Mouse (Mus musculus): Measurements from ENCODE around the gene 4932415D10Rik. TPM values are rescaled to one million over a fixed set of nuclear protein-coding genes. Genes with fewer than 3 reads are reported as not detected.

Gene 4932415D10Rik
- not detected for polyA plus RNA-seq (2017; shearing (Covaris generic))

DNA sequence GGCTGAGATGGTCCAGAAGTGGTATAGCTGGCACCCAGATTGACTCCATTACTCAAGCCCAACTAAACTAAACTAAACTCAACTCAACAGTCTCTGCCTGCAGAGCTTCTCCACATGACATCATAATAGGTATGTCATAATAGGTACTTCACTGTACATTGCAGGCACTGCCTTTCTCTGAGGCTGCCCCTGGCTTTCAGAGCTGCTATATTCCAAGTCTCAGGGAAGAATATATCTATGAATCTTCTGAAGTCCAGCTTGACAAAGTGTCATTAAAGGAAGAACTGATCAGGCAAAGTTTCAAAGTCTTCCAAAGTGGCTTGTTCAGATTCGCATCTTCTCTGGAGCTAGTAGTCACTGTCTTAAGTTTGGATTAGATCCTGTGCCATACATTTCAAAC lies at the start of gene 4932415D10Rik:
TSS of gene 4932415D10Rik (minus strand) at position 101 of the 400 bp plus-strand sequence.

DNA sequence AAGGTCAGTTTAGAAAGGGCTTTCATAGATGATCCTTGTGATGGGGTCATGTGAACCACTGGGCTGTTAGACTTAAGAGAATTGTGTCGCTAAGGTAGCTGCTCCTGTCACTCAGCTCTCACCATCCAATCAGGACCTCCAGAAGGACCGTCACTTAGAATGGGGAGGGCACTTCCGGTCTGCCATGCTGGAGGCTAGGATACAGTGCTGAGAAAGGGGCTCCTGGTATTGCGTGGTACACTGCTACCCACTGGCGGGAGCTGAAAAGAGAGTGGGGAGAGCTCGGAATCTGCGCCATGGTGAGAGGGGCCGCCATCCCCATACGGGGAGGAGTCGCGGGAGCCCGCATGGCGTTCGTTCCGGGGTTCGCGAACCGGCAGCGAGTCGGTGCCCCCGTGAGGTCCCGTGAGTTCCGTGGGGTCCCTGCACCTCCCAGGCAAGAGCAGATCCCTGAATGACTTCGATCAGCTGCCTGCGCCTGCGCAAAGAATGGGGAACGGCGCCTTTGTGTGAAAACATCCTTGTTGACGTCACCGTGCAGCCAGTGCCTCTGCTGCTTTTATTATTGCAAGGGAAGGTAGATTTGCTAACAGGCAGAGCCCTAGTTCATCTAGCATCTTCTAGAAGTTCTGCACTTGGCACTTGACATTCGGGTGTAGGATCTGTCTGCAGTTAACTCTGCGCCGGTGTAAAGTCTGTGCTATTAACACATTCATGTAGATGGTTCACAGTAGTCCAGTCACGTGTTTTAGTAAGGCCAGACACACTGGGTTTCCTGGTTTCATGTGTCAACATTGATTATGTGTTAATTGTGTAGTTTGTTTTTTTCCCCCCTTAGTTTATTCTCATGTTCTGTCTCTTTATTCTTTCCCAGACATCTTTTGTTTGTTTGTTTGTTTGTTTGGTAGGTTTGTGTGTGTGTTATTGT lies 38.0 kb upstream of the 4932415D10Rik start, which contains the start of gene Gm4924:
TSS of gene Gm4924 (plus strand) at position 173 of the 928 bp plus-strand sequence.

DNA sequence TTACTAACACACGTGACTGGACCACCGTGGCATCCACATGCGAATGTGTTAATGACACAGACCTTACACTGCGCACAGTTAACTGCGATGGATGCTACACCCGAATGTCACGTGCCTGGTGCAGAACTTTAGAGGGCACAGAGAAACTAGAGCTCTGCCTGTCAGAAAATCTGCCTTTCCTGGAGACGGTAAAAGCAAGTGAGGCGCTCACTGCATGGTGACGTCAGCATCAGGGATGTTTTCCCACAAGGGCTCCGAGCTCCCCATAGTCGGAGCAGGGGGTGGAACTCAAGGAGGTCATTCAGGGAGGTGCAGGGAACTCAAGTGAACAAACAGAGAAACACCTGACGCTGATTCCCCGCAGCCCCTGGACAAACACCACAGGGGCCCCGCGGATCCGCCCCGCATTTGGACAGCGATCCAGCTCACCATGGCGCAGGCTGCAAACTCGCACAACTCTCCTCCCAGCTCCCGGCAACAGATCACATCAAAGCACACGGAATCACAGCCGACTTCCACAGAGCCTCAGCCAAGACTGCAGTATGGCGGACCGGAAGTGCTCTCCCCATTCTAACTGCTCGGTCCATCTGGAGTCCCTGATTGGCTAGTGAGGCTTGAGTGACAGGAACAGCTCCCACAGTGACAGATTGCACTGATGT lies 75.5 kb downstream of the 4932415D10Rik start, which contains the start of gene Zfp938:
TSS of gene Zfp938 (minus strand) at position 539 of the 659 bp plus-strand sequence.

Other genes with a start within 250 kb of the 4932415D10Rik start
- 6.8 TPM for gene BC024063, start 233.2 kb downstream of the 4932415D10Rik start, polyA plus RNA-seq (2017; shearing (Covaris generic))
- 14.6 TPM for gene AU041133, start 188.6 kb downstream of the 4932415D10Rik start, polyA plus RNA-seq (2017; shearing (Covaris generic))
- 12.5 TPM for gene Zfp938, start 75.3 kb downstream of the 4932415D10Rik start, polyA plus RNA-seq (2017; shearing (Covaris generic))
- gene Gm4924, start 37.7 kb upstream of the 4932415D10Rik start, polyA plus RNA-seq (2017; shearing (Covaris generic)): 12.2 TPM
- gene Gm1553, start 176.0 kb upstream of the 4932415D10Rik start, polyA plus RNA-seq (2017; shearing (Covaris generic)): not detected